Mouse (Mus musculus) c-Kit-positive CD71-positive TER-119-negative erythroid progenitor cells, embryonic 14.5 days (primary cell): ENCODE measurements around the gene Apbb2.

Experiments used
- DNase-seq: peaks from one replicate; pipeline ENCODE4 v3.0.0-alpha.2; 2013; ENCODE audit warnings: low read depth

Gene Apbb2

DNA sequence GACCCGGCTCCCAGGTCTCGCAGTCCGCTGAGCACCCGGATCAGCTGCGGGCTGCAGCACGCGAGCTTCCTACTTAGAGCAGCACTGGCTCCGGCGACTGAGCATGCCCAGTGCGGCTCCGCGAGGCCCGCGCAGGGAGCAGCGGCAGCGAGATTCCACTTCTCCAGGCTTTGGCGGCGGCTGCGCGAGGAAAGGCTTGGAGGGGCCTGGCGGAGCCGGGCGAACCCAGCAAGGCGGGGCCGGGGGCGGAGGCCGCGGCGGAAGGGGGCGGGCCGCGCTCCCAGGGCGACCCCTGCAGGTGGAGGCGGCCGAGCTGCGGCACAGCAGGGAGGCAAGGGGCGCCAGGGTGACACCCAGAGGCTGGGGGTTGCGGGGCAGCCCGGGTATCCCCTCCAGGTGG, at the start of gene Apbb2:
Apbb2 (minus strand) TSS at position 188 of the 400 bp plus-strand sequence.
- no peak for DNase-seq

- no peak for DNase-seq
Observed at GRCm38 (mm10) chr5:66654220-66654619, 35.6 kb upstream of the Apbb2 start.

- no peak for DNase-seq
Observed at GRCm38 (mm10) chr5:66647504-66647903, 28.9 kb upstream of the Apbb2 start.

DNA sequence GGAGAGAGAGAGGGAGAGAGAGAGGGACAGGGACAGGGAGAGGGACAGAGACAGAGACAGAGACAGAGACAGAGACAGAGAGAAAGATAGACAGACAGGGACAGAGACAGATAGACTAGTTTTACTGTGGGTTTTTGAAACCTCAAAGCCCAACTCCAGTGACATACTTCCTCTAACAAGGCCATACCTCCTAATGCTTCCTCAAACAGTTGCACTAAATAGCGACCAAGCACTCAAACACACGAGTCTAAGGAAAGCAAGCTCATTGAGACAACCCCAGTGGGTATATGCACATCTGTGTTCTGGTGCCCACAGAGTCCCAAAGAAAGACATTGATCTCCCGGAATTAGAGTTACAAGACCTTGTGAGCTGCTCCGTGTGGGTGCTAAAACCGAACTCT, 24.7 kb upstream of the Apbb2 start:
- DNase-seq: no peak

- no peak for DNase-seq
Observed at GRCm38 (mm10) chr5:66642156-66642555, 23.6 kb upstream of the Apbb2 start.

GRCm38 (mm10) chr5:66635459-66636079, 17.0 kb upstream of the Apbb2 start:
- no peak for DNase-seq

DNA sequence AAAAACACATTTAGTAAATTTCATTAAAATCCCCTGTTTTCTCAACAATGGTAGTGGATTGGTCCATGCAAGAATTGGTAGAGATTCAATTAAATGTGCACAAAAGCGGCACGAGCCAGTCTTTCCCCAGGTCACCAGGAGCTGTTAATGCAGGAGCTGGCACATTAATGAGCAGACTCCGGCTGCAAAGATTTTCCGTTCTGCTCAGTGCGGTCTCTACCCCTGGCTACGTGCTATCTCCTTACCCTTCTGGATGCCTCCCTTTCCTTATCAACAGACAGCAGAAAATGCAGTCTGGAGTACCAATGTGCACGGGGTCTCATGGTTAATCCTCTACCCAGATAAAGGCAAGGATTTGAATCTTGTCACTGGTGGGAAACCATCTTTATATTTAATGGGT, 9.2 kb upstream of the Apbb2 start:
- no peak for DNase-seq

DNA sequence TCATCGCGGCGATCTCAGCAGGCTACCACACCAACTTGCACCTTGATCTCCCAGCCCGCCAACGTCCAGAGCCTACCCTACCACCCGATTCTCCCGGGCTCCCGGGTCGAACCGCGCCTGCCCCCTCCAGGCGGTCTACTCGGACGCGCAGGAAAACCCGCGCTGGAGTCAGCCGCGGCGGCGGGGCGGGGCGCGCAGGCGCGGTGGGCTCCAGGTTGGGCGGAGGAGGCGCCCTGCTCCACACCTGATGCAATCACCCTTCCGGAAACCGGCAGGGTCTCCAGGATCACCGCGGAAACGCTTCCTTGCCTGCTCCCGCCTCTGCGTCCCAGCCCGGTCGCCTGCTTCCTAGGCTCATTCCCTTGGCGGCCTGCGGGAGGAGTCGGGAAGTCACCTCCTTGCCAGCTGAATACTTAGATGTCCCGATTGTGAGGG, 1.6 kb upstream of the Apbb2 start:
- DNase-seq: no peak

DNA sequence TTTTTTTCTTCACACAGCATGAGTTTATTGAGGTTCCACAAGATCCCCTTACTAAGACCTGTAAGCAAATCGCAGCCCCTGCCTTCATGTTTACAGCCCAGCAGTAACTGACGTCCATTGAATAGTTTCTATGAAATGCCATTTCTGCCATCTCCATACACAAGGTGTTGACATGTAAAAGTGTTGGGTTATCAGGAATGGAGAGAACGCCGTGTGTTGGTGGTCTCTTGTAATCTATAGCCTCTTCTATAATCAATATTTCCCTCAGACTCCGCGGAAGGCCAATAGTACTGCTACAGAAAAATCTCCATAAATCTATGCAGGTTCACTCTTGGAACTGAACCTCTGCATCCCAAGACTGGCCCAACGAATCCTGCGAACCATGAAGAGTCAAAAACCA, 1.1 kb upstream of the Apbb2 start:
- no peak for DNase-seq

- no peak for DNase-seq
Observed at GRCm38 (mm10) chr5:66619195-66619594, 611 bp upstream of the Apbb2 start.

GRCm38 (mm10) chr5:66617921-66618460, 593 bp downstream of the Apbb2 start:
- no peak for DNase-seq

- DNase-seq: no peak
Observed at GRCm38 (mm10) chr5:66614940-66615339, 3.6 kb downstream of the Apbb2 start.

GRCm38 (mm10) chr5:66613725-66614124, 4.9 kb downstream of the Apbb2 start:
- no peak for DNase-seq

GRCm38 (mm10) chr5:66612964-66613363, 5.6 kb downstream of the Apbb2 start:
- DNase-seq: no peak

DNA sequence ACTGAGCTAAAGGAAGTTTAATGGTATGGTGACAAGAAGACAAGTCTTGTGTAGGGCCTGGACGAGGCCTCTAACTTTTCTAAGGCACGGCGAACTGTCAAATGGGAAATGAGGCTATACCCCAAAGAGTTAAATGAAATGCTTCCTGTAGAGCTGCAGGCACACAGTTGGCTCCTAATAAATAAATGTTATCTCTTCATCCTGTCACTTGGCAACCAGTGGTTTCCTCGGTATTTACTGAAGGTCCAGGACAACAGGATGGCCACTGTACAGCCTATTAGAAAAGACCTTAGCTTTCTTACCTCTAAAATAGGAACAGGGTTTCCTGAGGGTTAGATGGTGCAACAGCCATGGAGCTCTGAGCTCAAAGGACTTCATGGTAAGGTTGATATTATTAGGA, 6.7 kb downstream of the Apbb2 start:
- DNase-seq: no peak

- DNase-seq: no peak
Observed at GRCm38 (mm10) chr5:66611361-66611760, 7.2 kb downstream of the Apbb2 start.

DNA sequence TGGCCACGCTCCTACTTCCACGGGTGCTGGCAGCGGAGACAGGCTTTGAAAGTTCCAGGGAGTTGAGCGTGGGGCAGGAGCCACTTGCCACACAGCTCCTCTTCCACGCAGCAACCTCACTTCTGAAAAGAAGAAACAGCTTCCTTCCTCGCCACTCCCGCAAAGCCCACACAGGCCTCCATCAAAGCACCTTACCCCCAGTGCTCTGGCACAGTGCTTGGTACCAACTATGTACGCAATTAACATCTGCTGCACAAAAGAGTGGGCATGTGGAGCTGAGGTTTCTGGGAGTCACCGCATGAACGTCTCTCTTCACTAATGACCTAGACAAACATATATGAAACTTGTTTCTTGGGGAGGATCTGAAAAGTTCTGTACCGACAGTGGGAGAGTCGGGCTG, 8.3 kb downstream of the Apbb2 start:
- no peak for DNase-seq

GRCm38 (mm10) chr5:66609306-66609705, 9.3 kb downstream of the Apbb2 start:
- no peak for DNase-seq

GRCm38 (mm10) chr5:66607801-66608200, 10.8 kb downstream of the Apbb2 start:
- no peak for DNase-seq

DNA sequence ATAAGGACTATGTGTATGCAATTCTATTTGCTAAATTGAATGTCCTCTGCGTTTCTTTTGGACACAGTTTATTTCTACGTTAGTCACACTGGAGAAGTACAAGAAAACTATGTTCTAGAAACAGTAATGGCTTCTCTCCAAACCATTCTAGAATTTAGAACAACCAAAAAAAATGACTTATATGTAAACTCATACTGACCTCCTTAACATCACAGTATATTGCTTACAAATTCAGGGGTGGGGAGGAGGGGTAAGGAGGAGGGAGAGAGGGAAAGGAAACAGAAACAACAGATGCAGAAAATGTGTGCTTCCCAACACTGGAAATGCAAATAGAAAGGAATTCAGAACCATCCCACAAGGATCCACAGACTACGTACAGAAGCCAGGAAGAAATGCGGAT, 11.4 kb downstream of the Apbb2 start:
- DNase-seq: no peak

- no peak for DNase-seq
Observed at GRCm38 (mm10) chr5:66605636-66606035, 12.9 kb downstream of the Apbb2 start.

DNA sequence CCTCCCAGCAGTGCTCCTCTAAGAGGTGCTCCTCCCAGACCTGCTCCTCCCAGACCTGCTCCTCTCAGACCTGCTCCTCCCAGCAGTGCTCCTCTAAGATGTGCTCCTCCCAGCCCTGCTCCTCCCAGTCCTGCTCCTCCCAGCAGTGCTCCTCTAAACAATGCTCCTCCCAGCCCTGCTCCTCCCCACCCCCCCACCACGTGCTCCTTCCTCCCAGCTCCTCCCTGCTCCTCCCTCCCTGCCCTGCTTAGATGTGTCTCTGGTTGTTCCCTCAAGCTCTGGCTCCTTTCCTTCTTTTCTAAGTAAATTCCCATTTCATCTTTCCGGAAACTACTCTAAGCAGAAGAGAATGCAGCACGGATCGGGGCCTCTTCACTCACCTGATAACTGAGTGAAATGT, 14.2 kb downstream of the Apbb2 start:
- DNase-seq: no peak

DNA sequence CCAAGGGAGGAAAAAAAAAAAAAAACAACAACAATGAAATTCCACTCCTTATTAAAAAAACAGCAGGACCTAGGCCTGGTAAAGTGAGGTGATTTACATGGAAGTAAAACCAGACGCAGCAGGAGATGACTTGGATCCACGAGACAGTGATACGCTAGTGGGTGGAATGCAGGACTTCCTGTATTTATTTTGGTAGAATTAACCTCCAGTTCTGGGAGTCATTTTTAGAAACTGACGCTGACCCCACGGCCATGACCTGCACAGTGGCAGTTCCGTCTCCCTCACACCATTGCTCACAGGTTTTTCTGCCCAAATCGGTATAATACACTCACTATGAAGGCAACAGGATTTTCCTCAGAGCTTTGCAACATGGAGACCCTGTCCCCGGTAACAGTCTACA, 14.8 kb downstream of the Apbb2 start:
- DNase-seq: no peak

- no peak for DNase-seq
Observed at GRCm38 (mm10) chr5:66603223-66603622, 15.4 kb downstream of the Apbb2 start.
